Mouse (Mus musculus) neural tube, embryonic 10.5 days (tissue): ENCODE data around the gene Desi1.

ENCODE experiments used
- DNase-seq: peaks from one replicate; pipeline ENCODE4 v3.0.0-alpha.2; 2017; ENCODE audit warnings: low spot score; ENCODE audit errors: extremely low spot score

Gene Desi1

DNA sequence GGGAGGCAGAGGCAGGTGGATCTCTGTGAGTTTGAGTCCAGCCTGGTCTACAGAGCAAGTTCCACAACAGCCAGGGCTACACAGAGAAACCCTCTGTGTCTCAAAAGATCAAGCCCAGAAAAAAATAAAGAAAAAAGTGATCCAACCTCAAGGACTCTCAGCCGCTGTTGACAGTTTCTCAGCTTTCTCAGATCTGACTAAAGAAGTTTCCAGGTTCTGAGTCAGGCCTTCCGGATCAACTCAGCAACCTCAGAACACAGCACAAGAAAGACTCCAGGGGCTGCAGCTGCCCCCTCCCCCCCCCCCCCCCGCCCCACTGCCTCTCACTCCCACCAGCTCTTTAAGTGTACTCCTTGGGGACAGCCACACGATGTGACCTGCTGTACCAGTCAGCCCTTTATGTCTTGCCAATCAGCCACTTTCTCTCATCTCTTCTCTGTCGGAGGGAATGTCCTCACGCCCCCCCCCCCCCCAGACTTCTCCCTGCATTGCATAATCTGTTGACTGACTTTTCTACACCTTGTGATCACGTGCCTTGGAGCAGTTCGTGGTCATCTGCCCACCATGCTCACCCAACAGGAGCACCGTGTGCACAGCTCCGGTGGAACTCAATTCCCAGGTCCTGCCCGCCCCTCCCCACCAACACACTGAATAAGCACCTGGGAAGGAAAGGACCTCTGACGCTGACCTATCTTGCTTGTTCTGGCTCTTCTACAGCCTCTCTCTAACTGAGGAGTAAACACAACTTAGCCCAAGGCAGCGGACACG is 67.4 kb downstream of the Desi1 start:
- no peak for DNase-seq

DNA sequence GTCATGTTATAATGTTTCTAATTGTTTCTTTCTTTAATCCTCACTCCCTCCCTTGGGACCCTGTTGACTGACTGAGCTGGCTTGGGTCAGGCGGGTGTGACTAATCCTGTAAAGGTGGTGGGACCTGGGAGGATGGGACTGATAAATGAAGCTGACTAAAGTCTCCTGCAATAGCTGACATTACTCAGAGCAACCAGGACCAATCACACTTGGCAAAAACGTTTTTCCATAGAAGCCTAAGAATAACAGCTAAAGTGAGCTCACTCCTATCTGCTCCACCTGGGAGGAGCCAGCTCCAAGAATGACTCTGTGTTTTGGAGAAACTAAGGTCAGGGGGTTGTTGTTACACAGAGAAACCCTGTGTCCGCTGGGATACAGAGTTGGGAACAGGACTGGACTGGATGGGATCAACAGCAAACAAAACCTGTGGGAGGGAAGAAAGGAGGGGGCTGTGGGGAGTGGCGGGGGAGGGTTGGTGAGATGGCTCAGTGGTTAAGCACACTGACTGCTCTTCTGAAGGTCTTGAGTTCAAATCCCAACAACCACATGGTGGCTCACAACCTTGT is 68.6 kb downstream of the Desi1 start:
- DNase-seq, result no peak

DNA sequence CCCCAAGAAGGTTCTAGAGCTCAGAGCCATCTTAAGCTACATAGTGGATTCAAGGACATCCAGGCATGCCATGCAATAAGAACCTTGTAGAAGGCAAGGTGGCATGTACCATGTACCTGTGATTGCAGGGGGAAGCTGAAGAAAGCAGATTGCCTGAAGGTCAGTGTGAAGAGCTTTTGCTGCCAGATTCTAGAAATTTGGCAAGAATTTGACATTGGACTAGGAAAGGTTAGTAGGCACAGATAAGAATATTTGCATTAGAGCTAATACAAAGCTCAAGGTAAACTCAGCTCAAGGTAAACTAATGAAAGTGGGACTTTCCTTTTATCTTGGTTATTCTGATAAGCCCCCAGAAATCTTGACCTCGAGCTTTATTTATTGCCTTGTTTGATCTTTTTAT is 69.4 kb downstream of the Desi1 start:
- DNase-seq, result no peak

DNA sequence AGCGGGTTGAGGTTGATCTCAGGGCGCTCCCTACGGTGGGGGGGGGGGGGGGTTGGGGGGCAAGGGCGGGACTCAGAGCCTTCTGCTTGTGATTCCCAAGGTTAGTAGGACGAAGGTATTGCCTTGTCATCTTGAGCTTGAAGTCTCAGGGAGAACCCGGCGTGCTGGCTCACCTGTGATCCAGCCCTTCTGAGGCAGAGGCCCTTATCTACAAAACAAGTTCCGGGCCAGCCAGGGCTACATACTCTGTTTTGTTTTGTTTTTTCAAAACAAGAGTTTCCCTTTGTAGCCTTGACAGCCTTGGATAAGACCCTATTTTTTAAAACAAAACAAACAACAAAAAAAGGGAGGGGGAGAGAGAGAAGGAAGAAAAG is 72.6 kb downstream of the Desi1 start:
- DNase-seq, result no peak

DNA sequence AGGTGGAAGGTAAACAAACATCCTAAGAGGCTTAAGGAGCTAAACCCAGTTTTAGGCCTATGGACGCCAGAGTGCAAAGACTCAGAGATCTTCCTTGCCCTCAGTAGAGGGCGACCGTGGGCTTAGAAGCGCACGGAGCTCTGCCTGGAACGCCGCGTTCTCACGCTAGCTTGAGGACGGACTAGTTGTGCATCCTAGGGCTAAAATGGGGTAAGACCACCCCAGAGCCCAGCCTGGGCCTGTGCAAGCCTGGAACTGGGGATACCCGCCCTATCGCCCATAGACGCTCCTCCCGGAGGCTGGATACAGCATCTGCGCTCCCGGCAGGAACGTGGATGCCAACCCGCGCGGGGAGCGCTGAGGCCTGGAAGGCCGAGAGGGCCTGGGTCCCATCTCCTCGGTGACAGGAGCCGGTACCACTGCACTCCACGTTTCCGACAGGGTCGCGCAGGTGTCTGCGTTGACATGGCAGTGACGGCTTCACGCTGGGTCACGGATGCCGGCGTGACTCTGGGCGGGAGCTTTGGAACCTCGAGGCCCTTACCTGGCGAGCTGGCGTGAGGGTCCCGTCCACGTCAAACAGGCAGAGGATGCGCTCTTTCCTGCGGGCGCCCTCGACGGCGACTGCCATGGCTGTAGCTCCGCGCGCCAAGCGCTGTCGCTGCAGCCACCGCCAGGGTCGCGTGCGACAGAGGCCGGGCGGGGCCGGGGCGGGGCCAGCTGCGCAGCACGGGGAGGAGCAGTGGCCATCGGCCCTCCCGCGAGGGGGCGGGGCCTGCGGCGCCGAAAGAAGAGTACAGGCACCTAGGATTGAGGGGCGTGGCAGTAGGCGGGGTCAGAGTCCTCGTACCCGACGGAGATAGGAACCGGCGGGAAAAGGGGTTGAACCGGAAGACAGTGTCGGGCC is 73.2 kb downstream of the Desi1 start, which contains the start of gene Pmm1:
Gene Pmm1, minus strand, starts transcription at position 760 of the 907 bp plus-strand sequence.
- DNase-seq, result peak; percentile 99

DNA sequence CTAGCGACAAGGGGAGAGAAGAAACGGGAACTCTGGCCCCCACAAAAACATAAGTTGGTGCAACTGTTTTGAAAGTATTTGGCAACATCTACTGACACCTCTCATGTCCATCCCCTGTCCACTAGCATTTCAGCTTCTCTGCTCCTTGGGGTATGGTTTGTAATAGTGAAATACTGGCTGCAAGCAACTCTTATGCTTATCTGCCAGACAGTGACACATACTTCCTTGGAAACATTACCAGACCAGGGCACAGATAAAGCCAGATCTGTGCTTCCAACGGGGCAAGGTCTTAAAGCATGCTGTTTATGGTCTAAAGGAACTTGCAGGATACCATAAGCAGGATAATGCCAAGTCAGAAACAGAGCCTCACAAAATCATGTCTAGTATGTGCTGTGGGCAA is 74.8 kb downstream of the Desi1 start:
- no peak for DNase-seq

DNA sequence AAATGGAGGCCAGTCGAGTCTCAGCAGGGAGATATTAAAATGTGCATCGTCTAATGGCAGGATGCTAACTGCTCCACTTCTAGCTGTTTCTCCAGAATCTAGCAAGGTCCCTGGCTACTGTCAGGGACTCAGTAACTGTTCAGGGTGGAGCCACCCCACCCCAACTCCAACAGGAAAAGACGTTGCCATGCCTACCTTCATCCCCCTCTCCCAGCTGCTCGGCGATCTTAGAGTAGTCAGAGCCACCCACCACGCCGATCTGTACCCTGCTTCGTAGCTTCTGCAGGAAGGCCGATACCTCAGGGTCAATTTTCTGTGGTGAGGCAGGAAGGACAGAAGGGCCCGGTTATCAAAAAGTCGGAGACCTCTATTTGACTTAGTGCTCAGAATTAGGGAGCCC is 76.1 kb downstream of the Desi1 start:
- DNase-seq, result no peak

DNA sequence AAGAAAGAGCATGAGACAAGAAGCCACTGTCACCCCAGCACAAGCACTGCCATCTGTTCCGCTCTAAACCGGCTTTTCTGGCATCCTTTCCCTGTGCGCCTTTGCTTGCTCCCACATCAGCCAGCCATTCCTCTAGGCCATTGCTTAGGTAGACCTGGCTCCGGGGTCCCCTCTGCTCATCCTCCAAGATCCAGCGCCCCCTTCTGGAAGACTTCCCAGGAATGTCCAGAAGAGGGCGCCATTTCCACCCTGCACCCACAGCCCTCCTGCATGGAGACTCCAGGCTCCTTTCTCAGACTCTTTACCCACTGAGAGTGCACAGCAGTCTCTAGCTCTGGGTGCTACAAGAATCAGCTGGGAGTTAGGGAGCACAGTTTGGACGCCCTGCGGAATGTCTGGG is 77.2 kb downstream of the Desi1 start:
- DNase-seq, result peak; percentile 57

DNA sequence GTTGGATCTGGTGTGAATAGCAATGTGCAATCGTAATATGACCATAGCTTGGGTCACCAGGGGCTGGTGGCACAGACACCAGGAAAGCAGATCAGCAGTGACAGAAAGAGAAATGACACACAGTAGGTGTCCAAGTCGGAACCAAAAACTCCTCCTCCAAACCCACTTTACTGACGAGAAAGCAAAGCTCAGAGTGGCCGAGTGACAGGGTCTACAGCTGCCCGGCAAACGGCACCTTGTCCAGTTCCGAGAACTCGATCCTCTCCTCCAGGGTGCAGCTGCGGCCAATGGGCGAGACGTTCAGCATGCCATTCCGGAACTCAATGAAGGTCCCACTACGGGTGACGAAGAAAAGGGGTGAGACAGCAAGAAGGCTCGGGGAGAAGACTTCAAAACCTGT is 78.2 kb downstream of the Desi1 start:
- no peak for DNase-seq

DNA sequence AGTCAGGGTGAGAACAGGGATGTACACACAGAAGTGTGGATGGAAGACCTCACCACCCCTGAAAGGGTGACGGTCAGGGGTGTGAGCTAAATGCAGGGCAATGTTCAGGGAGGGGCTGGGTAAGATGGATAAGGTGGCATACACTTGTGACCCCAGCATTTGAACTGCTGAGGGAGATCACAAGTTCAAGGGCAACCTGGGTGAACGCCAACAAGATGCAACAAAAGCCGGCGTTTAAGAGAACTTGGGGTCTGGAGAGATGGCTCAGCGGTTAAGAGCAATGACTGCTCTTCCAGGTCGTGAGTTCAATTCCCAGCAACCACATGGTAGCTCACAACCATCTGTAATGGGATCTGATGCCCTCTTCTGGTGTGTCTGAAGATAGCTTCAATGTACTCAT is 78.9 kb downstream of the Desi1 start:
- DNase-seq, result no peak

DNA sequence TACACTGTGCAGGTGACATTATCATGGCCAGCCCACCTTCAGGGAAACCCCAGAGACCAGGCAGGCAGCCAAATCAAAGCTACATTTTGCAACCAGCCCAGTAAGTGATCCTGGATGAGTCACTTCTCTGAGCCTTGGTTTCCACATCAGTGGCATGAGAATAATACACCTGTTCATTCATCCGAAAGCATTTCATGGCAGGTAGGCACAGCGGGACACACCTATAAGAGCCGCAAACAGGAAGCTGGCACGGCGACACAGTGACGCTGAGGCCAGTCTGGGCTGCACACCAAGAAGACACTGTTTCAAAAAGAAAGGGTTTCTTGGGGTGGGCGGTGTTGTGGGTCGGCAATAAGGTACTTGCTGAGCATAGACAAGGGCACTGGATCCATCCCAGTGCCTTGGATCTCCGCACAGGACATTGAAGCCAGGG is 79.5 kb downstream of the Desi1 start:
- no peak for DNase-seq

DNA sequence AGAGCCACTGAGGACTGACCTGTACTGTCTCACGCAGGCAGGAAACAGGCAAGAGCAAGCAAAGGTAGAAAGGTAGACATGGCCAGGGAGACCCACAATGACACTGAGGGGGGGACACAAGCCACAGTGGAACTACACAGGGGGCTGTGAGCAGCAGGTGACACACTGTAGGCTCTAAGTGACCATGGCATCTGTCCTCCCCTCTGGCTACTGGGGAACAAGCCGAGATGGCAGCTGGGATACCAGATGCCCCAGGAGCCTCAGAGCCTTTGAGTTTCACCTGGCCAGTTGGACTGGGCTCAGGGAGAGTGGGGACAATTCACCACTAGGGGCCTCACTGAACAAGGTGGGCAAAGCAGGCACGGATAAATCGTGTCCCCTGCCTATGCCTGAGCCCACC is 81.4 kb downstream of the Desi1 start:
- DNase-seq, result no peak

DNA sequence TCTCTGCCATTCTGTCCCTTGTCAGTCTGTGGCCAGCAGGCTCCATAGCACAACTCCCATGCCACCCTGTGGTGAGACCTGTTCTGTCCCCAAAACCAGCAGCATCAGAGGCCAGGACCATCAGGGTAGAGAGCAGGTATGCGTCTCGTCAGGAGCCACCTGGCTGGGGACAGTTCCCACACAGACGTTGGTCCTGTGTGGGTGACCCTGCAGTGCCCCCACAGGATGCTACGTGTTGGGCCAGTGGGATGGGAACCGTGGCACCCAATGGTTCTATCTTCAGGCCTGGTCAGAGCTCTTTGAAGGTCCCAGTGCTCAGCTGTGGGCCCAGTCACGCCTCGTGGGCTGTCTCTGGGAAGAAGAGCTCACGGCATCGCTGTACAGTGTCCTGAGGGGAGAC is 82.5 kb downstream of the Desi1 start:
- no peak for DNase-seq

DNA sequence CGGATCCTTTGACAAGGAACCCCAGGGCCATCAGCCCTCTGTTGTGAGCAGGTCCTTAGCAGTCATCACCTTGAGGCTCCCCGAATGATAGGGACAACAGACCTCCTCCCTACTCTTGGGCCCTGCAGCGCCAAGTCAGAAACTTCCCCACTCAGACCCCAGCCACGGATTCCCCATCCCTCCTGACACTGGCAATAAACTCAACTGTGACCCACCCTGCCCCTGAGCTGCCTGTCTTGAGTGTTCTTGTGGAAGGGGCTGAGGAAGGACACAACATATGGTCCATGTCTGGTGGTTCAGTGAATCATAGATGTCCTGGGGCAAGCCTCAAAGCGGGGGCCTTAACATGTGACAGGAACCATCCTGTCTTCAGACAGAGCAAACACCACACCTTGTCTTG is 82.9 kb downstream of the Desi1 start:
- DNase-seq, result no peak

DNA sequence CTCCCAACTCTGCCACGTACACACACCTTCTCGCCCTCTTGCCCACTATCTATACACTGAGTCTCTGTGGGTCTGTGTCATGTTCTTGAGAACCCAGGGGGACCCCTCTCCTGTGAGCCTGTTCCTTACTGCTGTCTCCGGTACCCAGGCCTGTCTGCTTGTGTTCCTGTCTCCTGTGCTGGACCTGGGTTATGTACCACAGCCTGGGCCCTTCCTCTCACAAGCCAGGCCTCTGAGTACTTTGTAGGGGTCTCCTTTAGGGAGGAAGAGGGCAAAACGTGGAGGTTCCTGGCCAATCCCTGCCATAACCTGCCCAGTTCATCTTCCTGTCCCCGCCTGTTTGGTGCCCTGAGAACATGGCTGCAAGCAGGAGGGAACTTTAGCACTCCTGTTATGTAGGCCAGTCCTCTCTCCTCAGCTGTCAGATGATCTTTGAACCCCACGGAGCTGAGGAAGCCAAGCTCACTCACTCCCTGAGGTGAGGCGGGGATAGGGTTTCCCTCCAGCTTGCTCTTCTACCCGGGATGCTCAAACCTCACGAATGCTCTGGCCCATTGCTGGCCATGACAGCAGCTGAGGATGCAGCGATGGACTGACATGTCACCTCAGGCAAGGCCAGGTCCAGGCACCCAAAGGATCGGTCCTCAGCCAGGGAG is 84.1 kb downstream of the Desi1 start:
- DNase-seq, result no peak

DNA sequence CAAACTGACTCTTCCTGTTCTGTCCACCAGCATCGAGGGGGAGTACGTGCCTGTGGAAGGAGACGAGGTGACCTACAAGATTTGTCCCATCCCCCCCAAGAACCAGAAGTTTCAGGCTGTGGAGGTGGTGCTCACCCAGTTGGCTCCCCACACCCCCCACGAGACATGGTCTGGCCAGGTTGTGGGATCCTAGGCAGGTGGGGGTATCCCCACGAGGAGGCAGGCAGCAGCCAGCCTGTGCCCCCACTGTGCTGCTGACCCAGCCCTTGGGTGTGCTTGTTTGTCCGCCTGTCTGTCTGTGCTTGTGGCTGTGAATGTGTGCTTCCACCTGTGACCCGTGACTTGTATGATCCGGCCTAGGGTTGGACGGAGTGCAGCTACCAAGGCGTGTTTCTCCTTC is 84.6 kb downstream of the Desi1 start:
- no peak for DNase-seq

DNA sequence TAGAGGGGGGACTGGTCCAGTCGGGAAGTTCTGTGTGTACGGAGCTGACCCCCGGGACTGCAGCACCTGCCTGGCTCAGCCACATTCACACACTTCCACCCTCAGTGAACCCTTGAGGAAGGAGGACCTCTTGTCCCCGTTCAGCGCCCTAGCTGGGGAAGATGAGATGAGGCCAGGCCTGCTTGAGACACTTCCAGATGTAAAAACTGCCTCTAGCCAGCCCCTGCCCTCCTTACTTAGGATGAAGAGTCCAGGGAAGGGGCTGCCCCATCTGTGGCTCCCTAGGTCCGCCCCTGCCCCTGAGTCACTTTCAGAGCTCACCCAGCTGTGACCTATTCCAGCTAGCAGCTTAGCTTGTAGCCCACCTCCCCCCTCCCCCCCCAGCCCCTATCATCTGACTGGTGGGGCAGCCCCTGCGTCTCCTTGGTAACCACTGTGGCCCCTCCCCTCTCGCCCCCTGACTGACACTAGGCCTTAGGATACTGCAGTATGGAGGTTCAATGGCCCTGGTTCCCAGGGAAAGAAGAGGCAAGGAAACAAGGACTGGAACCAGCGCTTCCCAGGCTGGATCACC is 90.4 kb downstream of the Desi1 start:
- peak; percentile 67 for DNase-seq
